Mouse (Mus musculus): ENCODE measurements around the gene Sec22b. TPM values are rescaled to one million over a fixed set of nuclear protein-coding genes. Genes with fewer than 3 reads are reported as not detected.

Gene Sec22b
- polyA plus RNA-seq (2014; fragmentation: Nextera tagmentation; extraction: Ambion mirVana) = 187 and 194 TPM in 2 replicates

GRCm38 (mm10) chr3:97900516-97901490, at the start of gene Sec22b:
TSS of gene Sec22b (plus strand) at chr3:97901190.
- 7% methylated on average over 35 of the region's 41 CpGs for WGBS
- Histone ChIP-seq H3K27ac (replicated peaks; ENCODE audit: low read depth, low read length) (peak within 1 kb of the TSS; percentile 65), H3K9ac (ENCODE audit: low read depth, low read length) (peak within 1 kb of the TSS; percentile 97), H3K4me2 (ENCODE audit: low read depth, low read length) (peak within 1 kb of the TSS; percentile 77), H3K27me3 (replicated peaks; ENCODE audit: control insufficient read depth, insufficient read depth, low read length) (no peaks in the 10 kb centered on the region), H3K4me3 (ENCODE audit: low read depth, low read length) (peak within 1 kb of the TSS; percentile 90), H3K9me3 (ENCODE audit: control insufficient read depth, low read length) (no peaks in the 10 kb centered on the region), H3K4me1 (ENCODE audit: control insufficient read depth, insufficient read depth, low read length) (peaks cover 18% of the 10 kb centered on the region), H3K36me3 (ENCODE audit: control insufficient read depth, insufficient read depth, low read length) (no peaks in the 10 kb centered on the region)
- peak; percentile 91 for ATAC-seq (ENCODE audit: low read depth)
- DNase-seq (ENCODE audit: low spot score) = peak; percentile 95

DNA sequence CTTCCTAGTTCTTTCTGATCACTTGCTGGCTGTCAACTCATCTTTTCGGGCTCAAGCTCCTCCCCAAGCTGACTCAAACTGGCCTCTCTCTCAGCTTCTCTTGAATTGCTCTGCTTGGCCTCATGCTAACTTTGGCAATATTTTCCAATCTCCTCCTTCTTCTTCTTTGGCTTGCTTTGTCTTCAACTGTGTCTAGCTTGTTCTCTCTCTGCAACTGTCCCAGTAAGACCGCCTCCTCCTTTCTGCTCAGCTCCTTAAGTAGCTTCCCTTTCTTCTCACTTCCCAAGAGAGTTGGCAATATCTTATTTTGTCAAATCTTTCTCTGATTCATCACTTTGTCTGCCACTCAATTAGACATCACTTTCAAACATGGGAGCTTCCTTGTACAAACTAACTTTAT, 49.2 kb upstream of the Sec22b start:
- H3K27ac ChIP-seq (replicated peaks; ENCODE audit: low read depth, low read length) = no peak overlapping the region
- H3K4me3 ChIP-seq (ENCODE audit: low read depth, low read length) = no peak overlapping the region
- ATAC-seq (ENCODE audit: low read depth) (no peak), DNase-seq (ENCODE audit: low spot score) (no peak)
- no peaks in the 10 kb centered on the region for H3K27me3 ChIP-seq (replicated peaks; ENCODE audit: control insufficient read depth, insufficient read depth, low read length)
- H3K4me2 ChIP-seq (ENCODE audit: low read depth, low read length) = no peak overlapping the region
- H3K4me1 ChIP-seq (ENCODE audit: control insufficient read depth, insufficient read depth, low read length) = no peaks in the 10 kb centered on the region
- WGBS = 87% methylated on average over 2 of the region's 2 CpGs
- H3K36me3 ChIP-seq (ENCODE audit: control insufficient read depth, insufficient read depth, low read length) = no peaks in the 10 kb centered on the region
- no peak overlapping the region for H3K9ac ChIP-seq (ENCODE audit: low read depth, low read length)
- no peaks in the 10 kb centered on the region for H3K9me3 ChIP-seq (ENCODE audit: control insufficient read depth, low read length)

DNA sequence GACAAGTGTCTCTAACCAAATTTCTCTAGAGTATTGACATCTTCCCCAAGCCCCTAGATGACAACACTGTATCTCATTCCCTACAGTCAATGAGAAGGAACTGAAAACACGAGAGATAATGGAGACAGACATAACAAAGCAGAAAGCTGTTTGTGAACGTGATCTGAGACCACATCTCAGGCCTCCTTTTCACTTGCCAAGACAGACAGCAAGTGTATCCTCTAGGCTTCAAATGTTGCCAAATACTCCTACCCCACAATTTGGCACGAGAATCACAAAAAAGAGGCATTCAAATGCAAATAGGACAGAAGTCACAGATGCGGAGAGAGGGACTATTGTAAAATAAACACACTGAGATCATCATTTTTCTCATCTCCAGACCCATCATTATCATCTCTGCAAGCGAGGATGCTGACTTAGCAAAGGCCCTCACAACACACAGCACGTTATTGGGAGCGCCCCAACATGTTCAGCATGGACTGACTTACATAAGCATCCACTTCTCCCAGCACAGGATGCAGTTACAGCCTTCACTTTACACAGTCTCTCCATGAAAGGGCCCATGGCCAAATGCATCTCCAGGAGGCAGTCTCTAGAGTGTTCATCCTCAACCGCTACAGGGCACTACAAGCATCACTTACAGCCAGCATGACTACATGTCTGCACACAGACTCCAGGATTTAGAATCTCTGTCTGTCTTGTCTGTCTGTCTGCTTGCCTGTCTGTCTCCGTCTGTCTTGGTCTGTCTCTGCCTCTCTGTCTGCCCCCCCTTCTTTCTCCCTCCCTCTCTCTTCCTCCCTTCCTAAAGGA, 46.2 kb upstream of the Sec22b start:
- no peak for DNase-seq (ENCODE audit: low spot score)
- H3K36me3 ChIP-seq (ENCODE audit: control insufficient read depth, insufficient read depth, low read length) = no peaks in the 10 kb centered on the region
- ATAC-seq (ENCODE audit: low read depth) = no peak
- no peaks in the 10 kb centered on the region for H3K9me3 ChIP-seq (ENCODE audit: control insufficient read depth, low read length)
- H3K4me2 ChIP-seq (ENCODE audit: low read depth, low read length) = no peak overlapping the region
- H3K9ac ChIP-seq (ENCODE audit: low read depth, low read length) = no peak overlapping the region
- 83% methylated on average over 9 of the region's 9 CpGs for WGBS
- no peak overlapping the region for H3K4me3 ChIP-seq (ENCODE audit: low read depth, low read length)
- H3K27me3 ChIP-seq (replicated peaks; ENCODE audit: control insufficient read depth, insufficient read depth, low read length) = no peaks in the 10 kb centered on the region
- H3K4me1 ChIP-seq (ENCODE audit: control insufficient read depth, insufficient read depth, low read length) = no peaks in the 10 kb centered on the region
- H3K27ac ChIP-seq (replicated peaks; ENCODE audit: low read depth, low read length) = no peak overlapping the region

- Histone ChIP-seq H3K27ac (replicated peaks; ENCODE audit: low read depth, low read length) (no peak overlapping the region), H3K4me1 (ENCODE audit: control insufficient read depth, insufficient read depth, low read length) (no peaks in the 10 kb centered on the region), H3K9me3 (ENCODE audit: control insufficient read depth, low read length) (no peaks in the 10 kb centered on the region), H3K27me3 (replicated peaks; ENCODE audit: control insufficient read depth, insufficient read depth, low read length) (no peaks in the 10 kb centered on the region), H3K9ac (ENCODE audit: low read depth, low read length) (no peak overlapping the region), H3K4me3 (ENCODE audit: low read depth, low read length) (no peak overlapping the region), H3K36me3 (ENCODE audit: control insufficient read depth, insufficient read depth, low read length) (no peaks in the 10 kb centered on the region), H3K4me2 (ENCODE audit: low read depth, low read length) (no peak overlapping the region)
- no peak for ATAC-seq (ENCODE audit: low read depth)
- DNase-seq (ENCODE audit: low spot score) = no peak
- 73% methylated on average over 1 of the region's 1 CpGs for WGBS
Measured at GRCm38 (mm10) chr3:97859400-97859799, 41.6 kb upstream of the Sec22b start.

GRCm38 (mm10) chr3:97860820-97861451, 40.1 kb upstream of the Sec22b start:
- DNase-seq (ENCODE audit: low spot score) = no peak
- no peaks in the 10 kb centered on the region for H3K27me3 ChIP-seq (replicated peaks; ENCODE audit: control insufficient read depth, insufficient read depth, low read length)
- H3K4me2 ChIP-seq (ENCODE audit: low read depth, low read length) = no peak overlapping the region
- H3K36me3 ChIP-seq (ENCODE audit: control insufficient read depth, insufficient read depth, low read length) = no peaks in the 10 kb centered on the region
- WGBS = 90% methylated on average over 7 of the region's 7 CpGs
- H3K9ac ChIP-seq (ENCODE audit: low read depth, low read length) = no peak overlapping the region
- H3K9me3 ChIP-seq (ENCODE audit: control insufficient read depth, low read length) = no peaks in the 10 kb centered on the region
- ATAC-seq (ENCODE audit: low read depth) = no peak
- H3K27ac ChIP-seq (replicated peaks; ENCODE audit: low read depth, low read length) = no peak overlapping the region
- no peak overlapping the region for H3K4me3 ChIP-seq (ENCODE audit: low read depth, low read length)
- no peaks in the 10 kb centered on the region for H3K4me1 ChIP-seq (ENCODE audit: control insufficient read depth, insufficient read depth, low read length)

DNA sequence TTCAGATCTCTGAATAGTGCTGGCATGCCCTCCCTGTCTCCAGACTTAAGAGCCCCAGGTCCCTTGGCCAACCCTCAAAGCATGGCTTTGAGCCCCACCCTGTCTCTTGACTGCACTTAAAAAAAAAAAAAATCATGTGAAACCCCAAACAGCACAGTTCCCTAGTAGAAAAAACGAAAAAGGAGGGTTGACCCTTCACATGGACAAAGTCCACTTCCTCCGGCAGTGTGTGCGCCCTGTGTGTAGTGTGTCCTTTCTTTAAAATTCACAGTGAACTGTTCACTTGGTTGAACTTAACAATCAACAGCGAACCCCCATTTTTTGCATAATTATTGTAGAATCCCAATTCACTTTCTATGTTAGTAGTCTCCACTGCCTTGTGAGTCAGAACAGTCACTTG, 34.3 kb upstream of the Sec22b start:
- DNase-seq (ENCODE audit: low spot score) = no peak
- peaks cover 5% of the 10 kb centered on the region; the same call in 1 of the 2 replicates for H3K4me1 ChIP-seq (ENCODE audit: control insufficient read depth, insufficient read depth, low read length)
- H3K4me2 ChIP-seq (ENCODE audit: low read depth, low read length) = peak overlapping the region; percentile 97
- no peak overlapping the region; the same call in 1 of the 2 replicates for H3K9ac ChIP-seq (ENCODE audit: low read depth, low read length)
- peaks cover 27% of the 10 kb centered on the region for H3K27me3 ChIP-seq (replicated peaks; ENCODE audit: control insufficient read depth, insufficient read depth, low read length)
- no peaks in the 10 kb centered on the region for H3K9me3 ChIP-seq (ENCODE audit: control insufficient read depth, low read length)
- WGBS = 65% methylated on average over 4 of the region's 4 CpGs
- no peaks in the 10 kb centered on the region for H3K36me3 ChIP-seq (ENCODE audit: control insufficient read depth, insufficient read depth, low read length)
- no peak for ATAC-seq (ENCODE audit: low read depth)
- H3K4me3 ChIP-seq (ENCODE audit: low read depth, low read length) = peak overlapping the region; percentile 58
- no peak overlapping the region for H3K27ac ChIP-seq (replicated peaks; ENCODE audit: low read depth, low read length)

- Histone ChIP-seq H3K4me1 (ENCODE audit: control insufficient read depth, insufficient read depth, low read length) (peaks cover 5% of the 10 kb centered on the region; the same call in 1 of the 2 replicates), H3K9me3 (ENCODE audit: control insufficient read depth, low read length) (no peaks in the 10 kb centered on the region), H3K4me2 (ENCODE audit: low read depth, low read length) (peak overlapping the region; percentile 97), H3K9ac (ENCODE audit: low read depth, low read length) (peak overlapping the region; percentile 67), H3K4me3 (ENCODE audit: low read depth, low read length) (peak overlapping the region; percentile 58), H3K27ac (replicated peaks; ENCODE audit: low read depth, low read length) (peak overlapping the region; percentile 11; the same call in 1 of the 2 replicates), H3K36me3 (ENCODE audit: control insufficient read depth, insufficient read depth, low read length) (no peaks in the 10 kb centered on the region), H3K27me3 (replicated peaks; ENCODE audit: control insufficient read depth, insufficient read depth, low read length) (peaks cover 27% of the 10 kb centered on the region)
- WGBS = 3% methylated on average over 21 of the region's 28 CpGs
- DNase-seq (ENCODE audit: low spot score) (no peak), ATAC-seq (ENCODE audit: low read depth) (peak; percentile 58)
Measured at GRCm38 (mm10) chr3:97867221-97868023, 33.6 kb upstream of the Sec22b start.

All from embryonic facial prominence, embryonic 14.5 days (tissue).